Mouse (Mus musculus): ENCODE results near the gene Mob1b.

Mob1b gene

GRCm38 (mm10) chr5:88782072-88782765 lies 61.6 kb downstream of the Mob1b start:
- no peak for DNase-seq (ENCODE audit: low read depth, low spot score)

- DNase-seq (ENCODE audit: low read depth, low spot score): no peak
Measured at GRCm38 (mm10) chr5:88785059-88785458, 64.4 kb downstream of the Mob1b start.

GRCm38 (mm10) chr5:88790675-88791074 lies 70.0 kb downstream of the Mob1b start:
- no peak for DNase-seq (ENCODE audit: low read depth, low spot score)

- peak; percentile 59 for DNase-seq (ENCODE audit: low read depth, low spot score)
Measured at GRCm38 (mm10) chr5:88791256-88792245, 70.9 kb downstream of the Mob1b start.

- no peak for DNase-seq (ENCODE audit: low read depth, low spot score)
Measured at GRCm38 (mm10) chr5:88793676-88794075, 73.0 kb downstream of the Mob1b start.

GRCm38 (mm10) chr5:88795910-88796584 lies 75.4 kb downstream of the Mob1b start:
- no peak for DNase-seq (ENCODE audit: low read depth, low spot score)

GRCm38 (mm10) chr5:88796588-88796987 lies 75.9 kb downstream of the Mob1b start:
- no peak for DNase-seq (ENCODE audit: low read depth, low spot score)

- no peak for DNase-seq (ENCODE audit: low read depth, low spot score)
Measured at GRCm38 (mm10) chr5:88797121-88797520, 76.5 kb downstream of the Mob1b start.

GRCm38 (mm10) chr5:88805616-88806015 lies 85.0 kb downstream of the Mob1b start:
- DNase-seq (ENCODE audit: low read depth, low spot score): no peak

GRCm38 (mm10) chr5:88806278-88806677 lies 85.6 kb downstream of the Mob1b start:
- no peak for DNase-seq (ENCODE audit: low read depth, low spot score)

- DNase-seq (ENCODE audit: low read depth, low spot score): no peak
Measured at GRCm38 (mm10) chr5:88807342-88807741, 86.7 kb downstream of the Mob1b start.

GRCm38 (mm10) chr5:88813188-88813587 lies 92.5 kb downstream of the Mob1b start:
- no peak for DNase-seq (ENCODE audit: low read depth, low spot score)
